Mouse (Mus musculus): ENCODE measurements around the gene Gm21093. TPM values are rescaled to one million over a fixed set of nuclear protein-coding genes. Genes with fewer than 3 reads are reported as not detected.

Gene Gm21093
- not detected for polyA plus RNA-seq (2014; fragmentation: Illumina TruSeq; extraction: RNeasy Lipid Tissue Mini Kit (QIAGEN cat#74804); ENCODE audit: low read depth, low replicate concordance)

GRCm38 (mm10) chr4:42034626-42035025 is at the start of gene Gm21093:
Gene Gm21093, minus strand, starts transcription at chr4:42034726.

Other genes starting within 250 kb of the Gm21093 start
- not detected for gene Gm21541, start 131.1 kb downstream of the Gm21093 start, polyA plus RNA-seq (2014; fragmentation: Illumina TruSeq; extraction: RNeasy Lipid Tissue Mini Kit (QIAGEN cat#74804); ENCODE audit: low read depth, low replicate concordance)
- 2.0 TPM for gene Gm20878, start 93.2 kb downstream of the Gm21093 start, polyA plus RNA-seq (2014; fragmentation: Illumina TruSeq; extraction: RNeasy Lipid Tissue Mini Kit (QIAGEN cat#74804); ENCODE audit: low read depth, low replicate concordance)
- gene Fam205a4, start 68.7 kb downstream of the Gm21093 start, polyA plus RNA-seq (2014; fragmentation: Illumina TruSeq; extraction: RNeasy Lipid Tissue Mini Kit (QIAGEN cat#74804); ENCODE audit: low read depth, low replicate concordance): 0.16 TPM
- gene Gm3893, start 56.5 kb upstream of the Gm21093 start, polyA plus RNA-seq (2014; fragmentation: Illumina TruSeq; extraction: RNeasy Lipid Tissue Mini Kit (QIAGEN cat#74804); ENCODE audit: low read depth, low replicate concordance): not detected
- not detected for gene Gm13304, start 80.1 kb upstream of the Gm21093 start, polyA plus RNA-seq (2014; fragmentation: Illumina TruSeq; extraction: RNeasy Lipid Tissue Mini Kit (QIAGEN cat#74804); ENCODE audit: low read depth, low replicate concordance)
- gene Gm13306, start 118.7 kb upstream of the Gm21093 start, polyA plus RNA-seq (2014; fragmentation: Illumina TruSeq; extraction: RNeasy Lipid Tissue Mini Kit (QIAGEN cat#74804); ENCODE audit: low read depth, low replicate concordance): not detected
- not detected for gene Gm13305, start 133.9 kb upstream of the Gm21093 start, polyA plus RNA-seq (2014; fragmentation: Illumina TruSeq; extraction: RNeasy Lipid Tissue Mini Kit (QIAGEN cat#74804); ENCODE audit: low read depth, low replicate concordance)
- gene Gm10600, start 205.9 kb upstream of the Gm21093 start, polyA plus RNA-seq (2014; fragmentation: Illumina TruSeq; extraction: RNeasy Lipid Tissue Mini Kit (QIAGEN cat#74804); ENCODE audit: low read depth, low replicate concordance): 1.1 TPM
- 3.1 TPM for gene Ccl21b, start 221.0 kb upstream of the Gm21093 start, polyA plus RNA-seq (2014; fragmentation: Illumina TruSeq; extraction: RNeasy Lipid Tissue Mini Kit (QIAGEN cat#74804); ENCODE audit: low read depth, low replicate concordance)

Data from sigmoid colon, adult 10 weeks (tissue).